Mouse (Mus musculus): ENCODE measurements around the gene Alg14. TPM values are rescaled to one million over a fixed set of nuclear protein-coding genes. Genes with fewer than 3 reads are reported as not detected.

The Alg14 gene
- polyA plus RNA-seq, 1 experiment from 2014 or later, result 39.2 TPM

- Histone ChIP-seq H3K4me3 (ENCODE audit: low read depth, low read length) (no peak overlapping the region), H3K9ac (replicated peaks; ENCODE audit: low read depth, low read length) (no peak overlapping the region), H3K27ac (ENCODE audit: low read depth, low read length) (no peak overlapping the region), H3K9me3 (ENCODE audit: control insufficient read depth, low read length) (no peaks in the 10 kb centered on the region), H3K36me3 (ENCODE audit: control insufficient read depth, insufficient read depth, low read length) (no peaks in the 10 kb centered on the region), H3K4me2 (ENCODE audit: low read depth, low read length) (no peak overlapping the region), H3K27me3 (ENCODE audit: control insufficient read depth, insufficient read depth, low read length) (no peaks in the 10 kb centered on the region), H3K4me1 (ENCODE audit: control insufficient read depth, insufficient read depth, low read length) (no peaks in the 10 kb centered on the region)
- WGBS, result 79% methylated on average over 7 of the region's 7 CpGs
- no peak for ATAC-seq (ENCODE audit: low read depth)
Observed at GRCm38 (mm10) chr3:121359272-121359671, 67.7 kb downstream of the Alg14 start.

GRCm38 (mm10) chr3:121362002-121362401 is 70.4 kb downstream of the Alg14 start:
- no peaks in the 10 kb centered on the region for H3K4me1 ChIP-seq (ENCODE audit: control insufficient read depth, insufficient read depth, low read length)
- WGBS, result 41% methylated on average over 1 of the region's 1 CpGs

GRCm38 (mm10) chr3:121364388-121364787 is 72.8 kb downstream of the Alg14 start:
- Histone ChIP-seq H3K9ac (replicated peaks; ENCODE audit: low read depth, low read length) (no peak overlapping the region), H3K36me3 (ENCODE audit: control insufficient read depth, insufficient read depth, low read length) (no peaks in the 10 kb centered on the region), H3K27ac (ENCODE audit: low read depth, low read length) (no peak overlapping the region), H3K9me3 (ENCODE audit: control insufficient read depth, low read length) (no peaks in the 10 kb centered on the region), H3K4me1 (ENCODE audit: control insufficient read depth, insufficient read depth, low read length) (no peaks in the 10 kb centered on the region), H3K4me3 (ENCODE audit: low read depth, low read length) (no peak overlapping the region), H3K4me2 (ENCODE audit: low read depth, low read length) (no peak overlapping the region), H3K27me3 (ENCODE audit: control insufficient read depth, insufficient read depth, low read length) (no peaks in the 10 kb centered on the region)
- 86% methylated on average over 4 of the region's 4 CpGs for WGBS
- ATAC-seq (ENCODE audit: low read depth), result no peak

More at GRCm38 (mm10) chr3:121362002-121362401, 70.4 kb downstream of the Alg14 start:
- no peak overlapping the region for H3K4me2 ChIP-seq (ENCODE audit: low read depth, low read length)
- H3K36me3 ChIP-seq (ENCODE audit: control insufficient read depth, insufficient read depth, low read length), result no peaks in the 10 kb centered on the region
- no peaks in the 10 kb centered on the region for H3K9me3 ChIP-seq (ENCODE audit: control insufficient read depth, low read length)
- no peak for ATAC-seq (ENCODE audit: low read depth)
- H3K27ac ChIP-seq (ENCODE audit: low read depth, low read length), result no peak overlapping the region
- H3K27me3 ChIP-seq (ENCODE audit: control insufficient read depth, insufficient read depth, low read length), result no peaks in the 10 kb centered on the region
- H3K9ac ChIP-seq (replicated peaks; ENCODE audit: low read depth, low read length), result no peak overlapping the region
- H3K4me3 ChIP-seq (ENCODE audit: low read depth, low read length), result no peak overlapping the region

GRCm38 (mm10) chr3:121365131-121365530 is 73.6 kb downstream of the Alg14 start:
- Histone ChIP-seq H3K4me2 (ENCODE audit: low read depth, low read length) (no peak overlapping the region), H3K4me3 (ENCODE audit: low read depth, low read length) (no peak overlapping the region), H3K4me1 (ENCODE audit: control insufficient read depth, insufficient read depth, low read length) (no peaks in the 10 kb centered on the region), H3K9ac (replicated peaks; ENCODE audit: low read depth, low read length) (no peak overlapping the region), H3K27me3 (ENCODE audit: control insufficient read depth, insufficient read depth, low read length) (no peaks in the 10 kb centered on the region), H3K27ac (ENCODE audit: low read depth, low read length) (no peak overlapping the region), H3K36me3 (ENCODE audit: control insufficient read depth, insufficient read depth, low read length) (no peaks in the 10 kb centered on the region), H3K9me3 (ENCODE audit: control insufficient read depth, low read length) (no peaks in the 10 kb centered on the region)
- ATAC-seq (ENCODE audit: low read depth), result no peak
- WGBS, result 79% methylated on average over 8 of the region's 8 CpGs

- WGBS, result 94% methylated on average over 4 of the region's 4 CpGs
- no peak for ATAC-seq (ENCODE audit: low read depth)
Observed at GRCm38 (mm10) chr3:121368616-121369015, 77.0 kb downstream of the Alg14 start.

GRCm38 (mm10) chr3:121369517-121369916 is 77.9 kb downstream of the Alg14 start:
- H3K9ac ChIP-seq (replicated peaks; ENCODE audit: low read depth, low read length), result no peak overlapping the region
- H3K4me1 ChIP-seq (ENCODE audit: control insufficient read depth, insufficient read depth, low read length), result no peaks in the 10 kb centered on the region
- H3K27me3 ChIP-seq (ENCODE audit: control insufficient read depth, insufficient read depth, low read length), result no peaks in the 10 kb centered on the region
- H3K36me3 ChIP-seq (ENCODE audit: control insufficient read depth, insufficient read depth, low read length), result no peaks in the 10 kb centered on the region
- H3K4me2 ChIP-seq (ENCODE audit: low read depth, low read length), result no peak overlapping the region
- ATAC-seq (ENCODE audit: low read depth), result no peak
- 87% methylated on average over 6 of the region's 6 CpGs for WGBS
- no peak overlapping the region for H3K4me3 ChIP-seq (ENCODE audit: low read depth, low read length)
- H3K27ac ChIP-seq (ENCODE audit: low read depth, low read length), result no peak overlapping the region
- no peaks in the 10 kb centered on the region for H3K9me3 ChIP-seq (ENCODE audit: control insufficient read depth, low read length)

More at GRCm38 (mm10) chr3:121368616-121369015, 77.0 kb downstream of the Alg14 start:
- Histone ChIP-seq H3K9me3 (ENCODE audit: control insufficient read depth, low read length) (no peaks in the 10 kb centered on the region), H3K4me1 (ENCODE audit: control insufficient read depth, insufficient read depth, low read length) (no peaks in the 10 kb centered on the region), H3K4me2 (ENCODE audit: low read depth, low read length) (no peak overlapping the region), H3K27ac (ENCODE audit: low read depth, low read length) (no peak overlapping the region), H3K36me3 (ENCODE audit: control insufficient read depth, insufficient read depth, low read length) (no peaks in the 10 kb centered on the region), H3K9ac (replicated peaks; ENCODE audit: low read depth, low read length) (no peak overlapping the region), H3K4me3 (ENCODE audit: low read depth, low read length) (no peak overlapping the region), H3K27me3 (ENCODE audit: control insufficient read depth, insufficient read depth, low read length) (no peaks in the 10 kb centered on the region)

- 90% methylated on average over 13 of the region's 13 CpGs for WGBS
- Histone ChIP-seq H3K36me3 (ENCODE audit: control insufficient read depth, insufficient read depth, low read length) (no peaks in the 10 kb centered on the region), H3K27me3 (ENCODE audit: control insufficient read depth, insufficient read depth, low read length) (no peaks in the 10 kb centered on the region), H3K27ac (ENCODE audit: low read depth, low read length) (no peak overlapping the region), H3K4me1 (ENCODE audit: control insufficient read depth, insufficient read depth, low read length) (no peaks in the 10 kb centered on the region), H3K4me2 (ENCODE audit: low read depth, low read length) (no peak overlapping the region), H3K9me3 (ENCODE audit: control insufficient read depth, low read length) (no peaks in the 10 kb centered on the region), H3K4me3 (ENCODE audit: low read depth, low read length) (no peak overlapping the region), H3K9ac (replicated peaks; ENCODE audit: low read depth, low read length) (no peak overlapping the region)
- ATAC-seq (ENCODE audit: low read depth), result no peak
Observed at GRCm38 (mm10) chr3:121370301-121370700, 78.7 kb downstream of the Alg14 start.

- WGBS, result 74% methylated on average over 12 of the region's 12 CpGs
- Histone ChIP-seq H3K36me3 (ENCODE audit: control insufficient read depth, insufficient read depth, low read length) (no peaks in the 10 kb centered on the region), H3K27me3 (ENCODE audit: control insufficient read depth, insufficient read depth, low read length) (no peaks in the 10 kb centered on the region), H3K27ac (ENCODE audit: low read depth, low read length) (no peak overlapping the region), H3K9ac (replicated peaks; ENCODE audit: low read depth, low read length) (no peak overlapping the region), H3K4me2 (ENCODE audit: low read depth, low read length) (no peak overlapping the region), H3K9me3 (ENCODE audit: control insufficient read depth, low read length) (no peaks in the 10 kb centered on the region), H3K4me1 (ENCODE audit: control insufficient read depth, insufficient read depth, low read length) (no peaks in the 10 kb centered on the region), H3K4me3 (ENCODE audit: low read depth, low read length) (no peak overlapping the region)
- no peak for ATAC-seq (ENCODE audit: low read depth)
Observed at GRCm38 (mm10) chr3:121370830-121371526, 79.4 kb downstream of the Alg14 start.

- H3K4me3 ChIP-seq (ENCODE audit: low read depth, low read length), result no peak overlapping the region
- WGBS, result 94% methylated on average over 8 of the region's 8 CpGs
- no peaks in the 10 kb centered on the region for H3K4me1 ChIP-seq (ENCODE audit: control insufficient read depth, insufficient read depth, low read length)
- no peaks in the 10 kb centered on the region for H3K9me3 ChIP-seq (ENCODE audit: control insufficient read depth, low read length)
- H3K36me3 ChIP-seq (ENCODE audit: control insufficient read depth, insufficient read depth, low read length), result no peaks in the 10 kb centered on the region
- no peak overlapping the region for H3K9ac ChIP-seq (replicated peaks; ENCODE audit: low read depth, low read length)
- H3K27ac ChIP-seq (ENCODE audit: low read depth, low read length), result no peak overlapping the region
- H3K27me3 ChIP-seq (ENCODE audit: control insufficient read depth, insufficient read depth, low read length), result no peaks in the 10 kb centered on the region
- no peak for ATAC-seq (ENCODE audit: low read depth)
- no peak overlapping the region for H3K4me2 ChIP-seq (ENCODE audit: low read depth, low read length)
Observed at GRCm38 (mm10) chr3:121371527-121372220, 80.1 kb downstream of the Alg14 start.
